Mouse (Mus musculus) ovary, postnatal 36 days (tissue): ENCODE data around the gene Smtn.

ENCODE experiments used
- DNase-seq: peaks from one replicate; pipeline ENCODE4 v3.0.0; 2022; ENCODE audit warnings: low spot score, mixed read lengths

Smtn gene

GRCm38 (mm10) chr11:3509181-3510085, 31.0 kb downstream of the Smtn start:
- no peak for DNase-seq

GRCm38 (mm10) chr11:3508226-3508625, 32.2 kb downstream of the Smtn start:
- DNase-seq, result no peak

GRCm38 (mm10) chr11:3503755-3504693, 36.4 kb downstream of the Smtn start:
- DNase-seq, result no peak

- DNase-seq, result no peak
Observed at GRCm38 (mm10) chr11:3502459-3503072, 37.8 kb downstream of the Smtn start.

- DNase-seq, result no peak
Observed at GRCm38 (mm10) chr11:3502057-3502456, 38.4 kb downstream of the Smtn start.

GRCm38 (mm10) chr11:3497296-3497695, 43.1 kb downstream of the Smtn start:
- no peak for DNase-seq

- DNase-seq, result no peak
Observed at GRCm38 (mm10) chr11:3496756-3497155, 43.7 kb downstream of the Smtn start.

- no peak for DNase-seq
Observed at GRCm38 (mm10) chr11:3495496-3495895, 44.9 kb downstream of the Smtn start.

GRCm38 (mm10) chr11:3494857-3495256, 45.6 kb downstream of the Smtn start:
- DNase-seq, result no peak

GRCm38 (mm10) chr11:3492748-3493147, 47.7 kb downstream of the Smtn start:
- no peak for DNase-seq

- no peak for DNase-seq
Observed at GRCm38 (mm10) chr11:3489036-3489435, 51.4 kb downstream of the Smtn start.

GRCm38 (mm10) chr11:3487952-3488570, 52.4 kb downstream of the Smtn start, which contains the start of gene Pla2g3:
Gene Pla2g3 (plus strand): TSS chr11:3488284.
- DNase-seq, result no peak

GRCm38 (mm10) chr11:3486349-3486748, 54.1 kb downstream of the Smtn start:
- DNase-seq, result no peak

GRCm38 (mm10) chr11:3483980-3484642, 56.3 kb downstream of the Smtn start:
- no peak for DNase-seq

GRCm38 (mm10) chr11:3475489-3475888, 64.9 kb downstream of the Smtn start:
- DNase-seq, result no peak

GRCm38 (mm10) chr11:3474480-3475115, 65.8 kb downstream of the Smtn start:
- DNase-seq, result no peak

GRCm38 (mm10) chr11:3472484-3472883, 67.9 kb downstream of the Smtn start:
- DNase-seq, result peak; percentile 81

GRCm38 (mm10) chr11:3471448-3471850, 69.0 kb downstream of the Smtn start:
- DNase-seq, result no peak
